Mouse (Mus musculus) right cerebral cortex, adult 2 months (tissue): ENCODE results near the gene Cyp4a12b.
A peak's percentile ranks its signal among the peaks of the same experiment; 100 is the strongest.
"Not testable (repeated sequence)": the region's sequence is repeated elsewhere in the genome, so short reads cannot be mapped to it uniquely, and the experiment has no call there.

ENCODE experiments used
- DNase-seq, 2 experiments: peaks; one replicate each; pipeline ENCODE4 v3.0.0; 2021 to 2022; ENCODE audit warnings: low spot score in 2 of 2

Cyp4a12b gene

GRCm38 (mm10) chr4:115411324-115411723 is at the start of gene Cyp4a12b:
TSS of gene Cyp4a12b (plus strand) at chr4:115411624.
- DNase-seq: not testable (repeated sequence)

- not testable (repeated sequence) for DNase-seq
These were observed 45.8 kb upstream of the Cyp4a12b start for GRCm38 (mm10) chr4:115365624-115366023.

DNA sequence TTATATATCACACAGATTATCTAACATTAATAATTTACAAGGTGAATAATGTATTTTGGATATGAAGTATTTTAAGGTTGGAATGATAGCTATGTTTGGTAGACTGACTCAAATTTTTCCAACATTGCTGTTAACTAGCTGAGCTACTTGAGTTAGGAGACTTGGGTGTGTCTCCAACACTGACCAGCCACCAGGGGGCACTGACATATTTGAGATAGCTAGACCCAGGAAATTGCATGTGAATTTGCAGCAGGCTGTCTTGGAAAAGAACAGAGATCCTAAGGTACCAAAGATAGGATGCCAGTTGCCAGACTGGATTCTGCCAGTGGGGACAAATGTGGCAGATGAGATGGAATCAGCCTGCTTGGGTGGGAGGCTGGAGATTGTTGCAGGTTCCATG is 43.4 kb upstream of the Cyp4a12b start:
- DNase-seq: peak; percentile 1 to 2

DNA sequence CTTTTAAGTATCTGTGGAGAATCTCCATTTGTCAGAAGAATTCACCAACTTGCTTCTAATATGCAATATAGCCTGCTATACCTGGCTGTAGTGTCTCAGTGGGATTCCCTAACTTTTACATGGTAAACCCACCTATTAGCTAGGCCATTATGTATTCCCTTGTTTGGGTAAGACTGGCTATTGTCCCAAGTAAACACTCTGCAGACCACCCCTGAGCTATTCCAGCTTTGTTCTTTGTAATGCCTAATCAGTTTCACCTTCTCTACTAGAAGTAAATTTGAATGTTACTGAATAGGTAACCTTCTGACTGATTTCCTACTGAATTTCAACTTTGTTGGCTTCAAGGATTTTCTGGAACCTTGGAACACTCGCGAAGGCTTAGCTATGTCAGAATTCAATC is 15.2 kb upstream of the Cyp4a12b start:
- DNase-seq: not testable (repeated sequence)

DNA sequence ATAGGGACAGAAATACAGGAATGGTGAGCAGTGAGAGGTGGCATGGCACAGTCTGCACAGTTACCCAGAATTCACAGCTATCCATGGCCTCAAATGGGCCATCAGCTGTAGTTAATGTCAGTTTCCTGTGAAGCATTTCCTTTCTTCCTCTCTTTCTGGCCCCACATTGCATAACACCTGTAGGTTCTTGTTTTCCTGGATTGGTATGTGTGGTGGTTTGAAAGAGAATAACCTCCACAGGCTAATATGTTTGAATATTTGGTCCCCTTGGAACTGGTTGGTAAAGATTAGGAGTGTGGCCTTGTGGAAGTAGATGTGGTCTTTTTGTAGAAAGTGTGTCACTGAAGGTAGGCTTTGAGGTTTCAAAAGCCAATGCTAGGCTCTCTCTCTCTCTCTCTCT is 14.5 kb upstream of the Cyp4a12b start:
- DNase-seq: not testable (repeated sequence)

DNA sequence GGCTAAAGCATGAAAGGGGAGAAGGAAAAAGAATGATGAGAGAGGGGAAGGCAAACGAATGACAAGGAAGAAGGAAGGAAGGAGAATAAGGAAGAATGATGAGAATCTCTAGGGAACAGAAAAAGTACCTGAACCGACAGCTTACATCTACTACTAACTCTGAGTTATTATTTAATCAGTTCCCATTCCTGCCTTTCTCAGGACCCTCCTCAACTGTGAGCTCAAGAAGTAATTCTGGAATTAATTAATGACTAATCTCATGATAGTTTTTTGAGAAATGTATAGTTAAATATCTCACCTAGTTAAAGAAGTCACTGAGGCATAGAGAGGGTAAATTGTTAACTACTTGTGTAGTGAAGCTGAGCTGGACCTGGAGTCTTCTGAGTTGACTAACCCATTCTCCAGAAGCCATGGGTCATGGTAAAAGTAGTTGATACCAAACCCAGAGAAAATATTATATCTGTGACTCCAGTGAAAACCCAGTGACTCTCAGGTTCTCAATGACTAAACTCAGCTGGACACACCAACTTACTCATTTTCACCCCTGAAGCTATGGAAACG is 39.2 kb downstream of the Cyp4a12b start:
- no peak for DNase-seq

DNA sequence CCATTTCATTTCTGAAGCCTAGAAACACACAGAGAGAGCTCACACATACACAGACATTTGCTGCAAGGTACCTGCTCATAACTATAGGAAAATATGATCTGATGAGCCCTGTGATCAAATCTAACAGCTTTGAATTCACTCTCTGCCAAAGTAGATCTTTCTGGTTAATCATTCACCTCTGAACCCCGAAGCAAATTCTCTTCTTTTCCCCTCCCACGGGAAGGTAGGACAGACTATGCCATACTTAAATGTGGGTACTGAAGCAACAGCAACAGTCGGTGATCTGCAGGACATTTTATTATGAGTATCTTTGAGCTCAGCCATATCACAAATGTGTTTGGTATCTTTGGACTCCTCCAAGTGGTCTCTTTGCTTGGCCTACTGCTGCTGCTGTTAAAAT is 40.9 kb downstream of the Cyp4a12b start, which contains the start of gene Cyp4a30b:
Cyp4a30b (plus strand) TSS at position 301 of the 400 bp plus-strand sequence.
- no peak for DNase-seq

GRCm38 (mm10) chr4:115473585-115473984 is 62.2 kb downstream of the Cyp4a12b start:
- DNase-seq: not testable (repeated sequence)

DNA sequence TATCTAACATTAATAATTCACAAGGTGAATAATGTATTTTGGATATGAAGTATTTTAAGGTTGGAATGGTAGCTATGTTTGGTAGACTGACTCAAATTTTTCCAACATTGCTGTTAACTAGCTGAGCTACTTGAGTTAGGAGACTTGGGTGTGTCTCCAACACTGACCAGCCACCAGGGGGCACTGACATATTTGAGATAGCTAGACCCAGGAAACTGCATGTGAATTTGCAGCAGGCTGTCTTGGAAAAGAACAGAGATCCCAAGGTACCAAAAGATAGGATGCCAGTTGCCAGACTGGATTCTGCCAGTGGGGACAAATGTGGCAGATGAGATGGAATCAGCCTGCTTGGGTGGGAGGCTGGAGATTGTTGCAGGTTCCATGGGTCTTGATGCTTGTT is 64.6 kb downstream of the Cyp4a12b start:
- DNase-seq: peak in 1 of 2 experiments; percentile 4

GRCm38 (mm10) chr4:115481006-115481652 is 69.7 kb downstream of the Cyp4a12b start:
- DNase-seq: no peak
